Mouse (Mus musculus): Measurements from ENCODE around the gene Med13l.

DNA sequence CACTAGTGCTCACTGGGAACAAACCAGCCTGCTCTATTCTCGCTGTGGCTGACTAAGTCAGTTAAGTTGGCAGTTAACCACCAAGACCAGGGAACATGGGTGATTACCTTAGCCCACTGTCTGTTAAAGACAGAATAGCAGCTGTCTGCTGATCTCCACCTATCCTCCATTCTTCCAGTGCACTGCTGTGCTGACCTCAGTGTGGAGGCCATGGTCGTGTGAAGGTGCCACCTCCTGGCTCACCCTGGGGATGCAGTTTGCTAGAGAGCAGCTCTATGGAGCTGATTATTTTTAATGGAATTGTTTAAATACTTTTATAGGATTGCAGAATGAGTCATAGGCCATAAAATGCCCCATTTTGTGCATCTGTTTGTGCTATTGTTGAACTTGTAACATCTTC, 195.6 kb downstream of the Med13l start:
- peak; percentile 41 for TF ChIP-seq CTCF (IDR thresholded peaks at IDR 0.05; ENCODE audit: low read depth)
- no peak for TF ChIP-seq EP300 (IDR thresholded peaks at IDR 0.05; ENCODE audit: low read depth)
